Mouse (Mus musculus): Measurements from ENCODE around the gene Cmtm4. TPM values are rescaled to one million over a fixed set of nuclear protein-coding genes. Genes with fewer than 3 reads are reported as not detected.

Gene Cmtm4
- total RNA-seq, 2 experiments from 2014 or later: 67.5 to 72.2 TPM

DNA sequence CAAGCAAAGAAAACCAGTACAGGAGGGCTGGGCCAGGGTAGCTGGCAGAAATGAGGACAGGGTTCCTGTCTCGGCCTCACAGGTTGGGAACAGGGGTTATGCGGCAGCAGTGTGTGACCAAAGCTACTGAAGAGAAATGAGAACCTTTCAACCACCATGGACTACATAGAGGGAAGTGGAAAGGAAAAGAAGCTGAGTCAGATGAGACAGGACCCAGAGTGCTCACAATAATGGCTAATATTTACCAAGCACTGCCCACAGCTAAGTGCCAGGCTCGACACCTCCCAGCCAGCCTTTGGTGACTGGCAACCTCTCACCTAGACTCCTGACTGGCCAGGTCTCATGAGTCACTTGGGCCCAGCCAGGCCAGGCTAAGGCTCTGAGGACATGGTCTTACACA lies 11.6 kb downstream of the Cmtm4 start:
- DNase-seq (ENCODE audit: extremely low spot score in 1 of 2, low spot score in 2 of 2): no peak
- intact Hi-C loops (cut with DNase I): no loop called here

GRCm38 (mm10) chr8:104383296-104383695 lies 12.3 kb downstream of the Cmtm4 start:
- no peak for DNase-seq (ENCODE audit: extremely low spot score in 1 of 2, low spot score in 2 of 2)
- intact Hi-C loops (cut with DNase I): no loop called here

GRCm38 (mm10) chr8:104380961-104381411 lies 14.6 kb downstream of the Cmtm4 start:
- intact Hi-C loops (cut with DNase I): no loop called here

DNA sequence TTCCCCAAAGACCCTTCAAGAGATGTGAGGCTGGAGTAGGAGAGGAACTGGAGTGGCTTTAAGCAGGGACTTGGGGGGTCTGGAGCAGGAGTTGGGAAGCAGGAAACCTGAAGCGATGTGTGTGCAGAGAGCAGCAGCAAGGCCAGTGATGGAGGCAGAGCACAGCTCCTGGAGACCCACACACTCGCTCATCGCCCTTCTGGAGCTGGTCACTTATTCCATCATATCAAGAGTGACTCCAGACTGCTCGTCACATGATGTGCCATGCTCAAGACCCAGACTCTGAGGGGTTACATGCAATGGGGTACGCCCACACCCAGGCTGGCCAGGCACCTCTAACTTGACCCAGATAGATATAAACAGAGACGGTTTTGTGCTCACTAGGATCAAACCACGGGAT lies 15.3 kb downstream of the Cmtm4 start:
- intact Hi-C loops (cut with DNase I): no loop called here
- no peak for DNase-seq (ENCODE audit: extremely low spot score in 1 of 2, low spot score in 2 of 2)

More at GRCm38 (mm10) chr8:104380961-104381411, 14.6 kb downstream of the Cmtm4 start:
- no peak for DNase-seq (ENCODE audit: extremely low spot score in 1 of 2, low spot score in 2 of 2)

DNA sequence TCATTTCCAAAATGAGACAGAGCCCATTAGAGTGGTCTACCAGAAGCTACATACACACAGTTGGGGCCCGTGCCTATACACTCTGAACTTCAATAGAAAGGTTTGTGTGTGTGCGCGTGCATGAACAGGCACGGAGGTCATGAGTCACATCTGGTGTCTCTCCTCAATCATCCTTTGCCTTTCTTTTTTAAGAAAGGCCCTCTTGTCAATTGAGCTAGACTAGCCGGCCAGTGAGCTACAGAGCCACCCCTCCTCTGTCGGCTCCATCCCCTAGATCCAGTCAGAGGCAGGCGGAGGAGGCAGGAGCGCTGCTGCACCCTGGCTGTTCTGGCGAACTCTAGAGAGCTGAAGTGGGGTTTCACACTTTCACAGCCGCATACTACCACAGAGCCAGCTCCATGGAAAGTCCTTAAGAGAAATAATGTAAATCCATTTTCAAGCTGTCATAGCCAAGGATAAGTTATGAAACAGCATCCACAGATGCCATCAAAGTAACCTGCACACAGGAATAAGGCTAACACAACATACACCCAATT lies 16.2 kb downstream of the Cmtm4 start:
- no peak for DNase-seq (ENCODE audit: extremely low spot score in 1 of 2, low spot score in 2 of 2)
- intact Hi-C loops (cut with DNase I): no loop called here

DNA sequence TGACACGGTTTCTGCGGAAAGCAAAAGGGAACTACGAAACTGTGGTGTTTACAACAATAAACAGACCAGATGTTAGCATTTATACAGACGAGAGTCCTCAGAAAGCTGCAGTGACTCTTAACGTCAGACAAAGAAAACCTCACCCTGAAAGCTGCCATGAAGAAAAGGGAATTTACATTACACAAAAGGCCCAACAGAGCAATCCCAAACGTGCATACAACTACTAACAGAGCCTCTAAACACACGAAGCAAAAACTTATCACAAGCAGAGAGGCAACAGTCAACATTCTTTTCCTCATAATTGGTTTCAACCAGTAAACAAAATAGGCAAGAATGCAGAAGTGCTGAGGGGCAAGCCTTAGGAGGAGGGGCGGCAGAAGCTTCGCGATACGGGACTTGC lies 18.9 kb downstream of the Cmtm4 start:
- intact Hi-C loops (cut with DNase I): no loop called here
- no peak for DNase-seq (ENCODE audit: extremely low spot score in 1 of 2, low spot score in 2 of 2)

DNA sequence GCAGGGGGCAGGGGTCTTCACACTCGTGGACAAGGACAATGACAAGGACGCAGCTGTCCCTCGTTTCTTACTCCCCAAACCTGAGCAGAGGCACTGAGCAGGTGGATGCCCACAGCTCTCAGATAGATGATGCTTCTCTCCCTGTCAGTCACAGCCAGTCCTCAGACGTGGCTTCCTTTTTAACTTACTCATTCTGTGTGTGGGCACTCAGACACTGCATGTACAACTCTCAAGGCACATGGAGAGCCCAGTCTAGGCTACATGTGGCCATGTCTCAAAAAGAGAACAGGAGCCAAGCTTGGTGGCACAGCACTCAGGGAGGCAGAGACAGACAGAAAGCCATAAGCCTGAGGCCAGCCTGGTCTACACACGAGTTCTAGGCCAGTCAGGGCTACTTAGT lies 19.6 kb downstream of the Cmtm4 start:
- DNase-seq (ENCODE audit: extremely low spot score in 1 of 2, low spot score in 2 of 2): no peak
- intact Hi-C loops (cut with DNase I): no loop called here

GRCm38 (mm10) chr8:104374864-104375846 lies 20.5 kb downstream of the Cmtm4 start:
- intact Hi-C loops (cut with DNase I): no loop called here
- no peak for DNase-seq (ENCODE audit: extremely low spot score in 1 of 2, low spot score in 2 of 2)

GRCm38 (mm10) chr8:104374269-104374668 lies 21.3 kb downstream of the Cmtm4 start:
- intact Hi-C loops (cut with DNase I): no loop called here
- no peak for DNase-seq (ENCODE audit: extremely low spot score in 1 of 2, low spot score in 2 of 2)

DNA sequence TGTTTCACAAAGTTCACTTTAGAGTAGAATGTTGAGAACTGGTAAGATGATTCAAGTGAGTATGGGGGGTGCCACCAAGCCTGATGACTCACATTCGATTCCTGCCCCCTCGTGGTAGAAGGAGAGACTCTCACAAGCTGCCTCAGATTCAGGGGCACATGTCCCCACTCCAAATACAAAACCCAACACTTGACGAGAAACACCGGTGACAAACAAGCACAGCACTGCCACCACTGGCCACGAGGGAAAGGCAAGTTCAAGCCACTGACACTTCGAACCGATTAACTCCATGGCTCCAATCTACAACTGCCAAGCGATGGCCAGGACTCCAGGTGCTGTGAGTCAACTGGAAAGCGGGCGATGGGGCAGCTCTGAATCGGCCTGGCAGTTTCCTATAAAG lies 21.8 kb downstream of the Cmtm4 start:
- no peak for DNase-seq (ENCODE audit: extremely low spot score in 1 of 2, low spot score in 2 of 2)
- intact Hi-C loops (cut with DNase I): no loop called here

DNA sequence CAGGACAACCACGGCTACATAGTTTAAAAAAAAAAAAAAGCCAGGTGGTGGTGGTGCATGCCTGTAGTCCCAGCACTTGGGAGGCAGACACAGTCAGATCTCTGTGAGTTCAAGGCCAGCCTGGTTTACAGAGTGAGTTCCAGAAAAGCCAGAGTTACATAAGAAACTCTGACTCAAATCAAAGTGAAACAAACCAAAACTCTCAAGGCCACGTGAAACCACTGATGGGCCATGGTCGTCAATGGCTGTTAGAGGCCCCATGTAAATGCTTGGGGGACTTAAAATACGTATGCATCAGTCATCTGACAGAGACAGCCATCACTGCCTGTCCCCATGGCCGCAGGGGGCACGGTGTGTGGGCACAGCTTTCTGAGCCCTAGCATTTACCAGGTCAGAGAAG lies 24.5 kb downstream of the Cmtm4 start:
- DNase-seq (ENCODE audit: extremely low spot score in 1 of 2, low spot score in 2 of 2): no peak
- intact Hi-C loops (cut with DNase I): no loop called here

DNA sequence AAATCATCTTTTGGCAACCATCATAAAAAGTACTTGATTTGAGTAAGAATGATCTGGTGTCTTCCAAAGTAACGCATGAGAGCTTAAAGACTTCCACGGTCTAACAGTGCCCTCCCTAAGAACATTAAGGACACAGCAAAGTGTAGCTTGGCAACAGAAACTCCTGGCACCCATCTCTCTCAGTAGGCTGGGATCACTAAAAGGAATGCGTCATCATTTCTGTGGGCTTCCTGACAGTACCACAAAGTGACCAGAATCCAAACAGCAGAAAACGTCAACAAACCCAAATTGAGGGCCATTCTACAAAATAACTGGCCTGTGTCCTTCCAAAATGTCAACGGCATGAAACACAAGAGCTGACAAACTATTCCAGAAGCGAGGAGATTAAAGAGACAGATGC lies 25.5 kb downstream of the Cmtm4 start:
- intact Hi-C loops (cut with DNase I): no loop called here
- DNase-seq (ENCODE audit: extremely low spot score in 1 of 2, low spot score in 2 of 2): no peak

GRCm38 (mm10) chr8:104369591-104369990 lies 26.0 kb downstream of the Cmtm4 start:
- DNase-seq (ENCODE audit: extremely low spot score in 1 of 2, low spot score in 2 of 2): no peak
- intact Hi-C loops (cut with DNase I): no loop called here

DNA sequence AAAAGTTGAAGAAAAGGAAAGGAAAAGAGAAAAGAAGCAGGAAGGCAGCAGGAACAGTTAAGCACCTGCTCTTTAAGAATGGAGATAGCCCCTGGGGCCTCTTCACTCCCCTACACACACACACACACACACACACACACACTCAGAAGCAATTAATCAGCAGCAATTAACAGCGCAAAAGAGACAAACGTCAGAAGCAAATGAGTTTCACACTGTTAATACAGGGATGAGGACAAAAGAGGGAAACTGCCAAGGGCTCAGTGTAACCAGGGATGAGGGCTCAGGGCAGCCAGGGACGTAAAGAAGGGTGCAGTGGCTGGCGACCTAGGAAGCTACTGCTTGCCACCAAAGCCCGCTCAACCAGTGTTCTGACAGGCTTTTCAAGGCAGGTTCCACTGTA lies 28.2 kb downstream of the Cmtm4 start:
- intact Hi-C loops (cut with DNase I): no loop called here
- no peak for DNase-seq (ENCODE audit: extremely low spot score in 1 of 2, low spot score in 2 of 2)

DNA sequence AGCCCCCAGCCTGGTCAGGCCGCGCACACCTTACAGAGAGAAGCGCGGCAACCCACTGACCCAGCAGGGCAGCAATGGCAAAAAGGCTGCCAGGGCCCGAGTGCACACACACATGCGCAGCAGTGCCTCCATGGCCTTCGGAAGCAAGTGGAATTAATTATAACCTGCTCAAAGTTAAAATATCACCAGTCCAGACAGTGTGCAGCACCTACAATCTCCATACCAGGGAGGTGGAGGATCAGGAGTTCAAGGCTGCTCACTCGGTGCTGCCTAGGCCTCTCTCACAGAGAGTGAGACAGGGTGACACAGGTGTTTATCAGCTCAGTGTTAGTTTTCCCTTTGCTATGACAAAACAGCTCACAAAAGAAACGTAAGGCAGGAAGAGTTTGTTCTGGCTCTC lies 29.9 kb downstream of the Cmtm4 start:
- no peak for DNase-seq (ENCODE audit: extremely low spot score in 1 of 2, low spot score in 2 of 2)
- intact Hi-C loops (cut with DNase I): no loop called here

DNA sequence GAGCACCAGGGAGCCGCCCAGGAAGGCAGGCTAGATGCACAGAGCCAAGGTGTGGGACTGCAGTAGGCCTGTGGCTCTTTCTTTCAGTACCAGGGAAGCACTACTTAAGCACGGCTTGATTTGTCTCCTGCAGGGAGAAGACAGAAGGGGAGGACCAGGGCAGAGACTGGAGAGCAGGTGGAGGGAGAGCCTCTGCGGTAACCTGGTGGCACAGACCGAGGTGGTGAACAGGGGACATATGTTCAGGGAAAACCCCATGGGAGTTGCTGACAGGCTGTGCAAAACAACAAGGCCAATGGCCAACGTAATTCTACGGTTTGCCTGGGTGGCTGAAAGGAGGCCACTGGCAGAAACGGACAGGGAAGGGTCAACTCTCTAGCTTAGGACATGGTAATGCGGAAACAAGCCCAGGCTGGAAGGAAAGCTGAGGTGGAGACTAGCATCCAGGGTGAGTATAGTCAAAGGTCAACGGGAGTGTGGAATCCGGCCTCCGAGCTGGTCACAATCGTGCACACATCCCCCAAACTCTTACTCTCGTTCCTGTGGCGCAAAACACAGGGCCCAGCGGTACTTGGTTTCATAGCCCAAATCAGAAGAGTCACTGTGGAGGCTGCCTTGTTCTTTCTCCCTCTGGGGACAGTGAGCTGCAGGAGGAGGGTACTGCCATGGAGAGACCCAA lies 35.7 kb downstream of the Cmtm4 start:
- intact Hi-C loops (cut with DNase I): no loop called here
- no peak for DNase-seq (ENCODE audit: extremely low spot score in 1 of 2, low spot score in 2 of 2)

DNA sequence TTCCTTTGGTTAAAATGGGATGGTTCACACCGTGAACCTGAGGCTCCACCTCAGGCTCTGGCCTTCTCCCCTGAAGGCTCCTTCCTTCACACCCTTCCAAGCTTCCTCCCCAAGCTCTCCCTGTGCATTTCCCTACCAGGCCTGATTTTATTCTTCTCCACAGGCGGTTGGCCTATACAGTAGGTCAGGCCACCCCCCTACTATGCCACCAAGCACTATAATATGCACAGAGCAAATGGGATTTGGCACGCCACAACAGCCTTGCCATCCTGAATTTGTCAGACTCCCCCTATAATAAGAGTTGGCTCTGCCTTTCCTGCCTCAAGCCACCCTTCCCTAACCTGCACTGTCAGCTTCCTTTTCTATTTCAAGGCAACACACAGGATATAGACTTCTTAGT lies 37.0 kb downstream of the Cmtm4 start:
- intact Hi-C loops (cut with DNase I): no loop called here
- no peak for DNase-seq (ENCODE audit: extremely low spot score in 1 of 2, low spot score in 2 of 2)

DNA sequence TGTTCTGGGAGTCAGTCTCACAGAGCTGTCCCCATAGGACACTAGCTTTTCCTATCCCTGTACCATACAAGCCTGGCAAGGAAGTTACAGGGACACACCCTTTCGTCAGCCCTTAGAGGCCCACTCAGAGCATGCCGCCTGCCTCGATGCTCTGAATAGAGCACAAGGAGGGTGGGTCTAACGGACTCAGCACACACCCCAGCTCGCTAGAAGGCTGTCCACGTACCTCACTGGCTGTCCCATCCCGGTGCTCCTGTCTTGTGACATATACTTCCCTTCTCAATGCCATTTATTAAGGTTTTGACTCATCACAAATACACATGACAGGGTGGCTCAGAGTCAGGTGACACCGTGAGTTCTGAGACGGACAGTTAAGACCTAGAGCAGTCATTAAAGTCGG lies 41.1 kb downstream of the Cmtm4 start:
- intact Hi-C loops (cut with DNase I): no loop called here
- DNase-seq (ENCODE audit: extremely low spot score in 1 of 2, low spot score in 2 of 2): no peak

DNA sequence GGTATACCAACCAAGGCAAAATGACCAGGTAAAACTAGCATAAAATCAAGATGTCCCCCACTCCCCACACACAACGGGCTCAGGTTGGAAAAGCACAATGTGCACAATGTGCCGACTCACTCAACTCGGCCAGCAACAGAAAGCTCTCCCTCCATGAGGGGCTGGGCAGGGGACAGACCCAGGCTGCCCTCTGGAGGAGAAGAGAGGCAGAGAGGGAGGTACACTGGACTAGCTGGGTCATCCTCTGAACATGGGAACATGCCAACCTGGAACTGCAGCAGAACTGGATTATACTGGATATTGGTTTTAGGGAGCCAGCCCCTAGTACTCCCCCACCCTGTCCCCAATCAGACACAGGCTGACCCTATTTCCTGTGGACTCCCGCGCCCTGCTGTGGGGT lies 42.4 kb downstream of the Cmtm4 start:
- DNase-seq (ENCODE audit: extremely low spot score in 1 of 2, low spot score in 2 of 2): no peak
- intact Hi-C loops (cut with DNase I): no loop called here

DNA sequence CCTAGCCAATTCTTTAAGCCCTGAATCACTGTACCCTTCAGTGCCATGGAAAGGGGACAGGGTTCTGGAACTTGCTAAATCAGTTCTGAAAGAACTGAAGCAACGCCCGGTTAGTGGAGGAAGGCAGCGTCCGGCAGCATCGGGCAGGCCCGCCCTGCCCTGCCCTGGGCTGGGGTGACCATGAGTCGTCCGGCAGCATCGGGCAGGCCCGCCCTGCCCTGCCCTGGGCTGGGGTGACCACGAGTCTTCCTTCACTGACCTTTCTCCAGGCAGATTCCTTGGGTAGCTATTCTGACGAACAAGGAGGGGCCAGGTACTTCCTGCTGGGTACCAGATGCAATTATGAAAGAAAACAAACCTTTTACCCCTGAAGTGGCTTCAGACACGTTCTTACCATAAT lies 45.6 kb downstream of the Cmtm4 start:
- DNase-seq (ENCODE audit: extremely low spot score in 1 of 2, low spot score in 2 of 2): no peak
- intact Hi-C loops (cut with DNase I): no loop called here

Data from left cerebral cortex, postnatal 10 days (tissue).